Mouse (Mus musculus) midbrain, embryonic 11.5 days (tissue): ENCODE data around the gene Bcan. TPM values are rescaled to one million over a fixed set of nuclear protein-coding genes. Genes with fewer than 3 reads are reported as not detected.

ENCODE experiments used
- ATAC-seq: fragments of 200-750 bp; cut with Nextera tagmentation; 2 replicates; pipeline ENCODE4 v1.8.0; 2017; ENCODE audit warnings: moderate TSS enrichment, moderate library complexity; ENCODE audit not compliant: low FRiP score
- DNase-seq: peaks from one replicate; pipeline ENCODE4 v3.0.0; 2015; ENCODE audit warnings: low spot score; ENCODE audit errors: missing footprints
- H3K27ac ChIP-seq: fragments of 300-500 bp; sonication (generic); 2 replicates; pipeline ENCODE4 v1.5.1; 2014; ENCODE audit warnings: low read depth, low read length
- H3K27me3 ChIP-seq: fragments of 300-500 bp; sonication (generic); 2 replicates; pipeline ENCODE4 v1.6.1; 2014; ENCODE audit warnings: mild to moderate bottlenecking, low read length, moderate library complexity, mixed read lengths; ENCODE audit not compliant: control insufficient read depth, insufficient read depth
- H3K36me3 ChIP-seq: fragments of 300-500 bp; sonication (generic); 2 replicates; pipeline ENCODE4 v1.6.1; 2014; ENCODE audit warnings: mild to moderate bottlenecking, low read length, moderate library complexity, mixed read lengths; ENCODE audit not compliant: control insufficient read depth, insufficient read depth
- H3K4me1 ChIP-seq: fragments of 300-500 bp; sonication (generic); 2 replicates; pipeline ENCODE4 v1.6.1; 2014; ENCODE audit warnings: low read length; ENCODE audit not compliant: control insufficient read depth, insufficient read depth
- H3K4me2 ChIP-seq: fragments of 300-500 bp; sonication (generic); 2 replicates; pipeline ENCODE4 v1.6.1; 2014; ENCODE audit warnings: mild to moderate bottlenecking, moderate library complexity
- H3K4me3 ChIP-seq: fragments of 300-500 bp; sonication (generic); 2 replicates; pipeline ENCODE4 v1.5.1; 2014; ENCODE audit warnings: low read depth, low read length
- H3K9ac ChIP-seq: fragments of 300-500 bp; sonication (generic); 2 replicates; pipeline ENCODE4 v1.6.1; 2014; ENCODE audit warnings: low read length
- H3K9me3 ChIP-seq: fragments of 300-500 bp; sonication (generic); 2 replicates; pipeline ENCODE4 v1.6.1; 2016; ENCODE audit warnings: low read length; ENCODE audit not compliant: control insufficient read depth
- WGBS: fragments of 180-500 bp; shearing (Covaris S2); extraction: QIAGEN DNeasy Blood & Tissue Kit; methylation state at CpG from one replicate; pipeline ENCODE4 v1.1.7; 2014; 5-methylcytosine and 5-hydroxymethylcytosine counted together
- polyA plus RNA-seq: library from polyadenylated mRNA; unstranded; fragments of >200 nt; fragmentation: Nextera tagmentation; extraction: Ambion mirVana; gene quantifications from 2 replicates; pipeline ENCODE4 v1.2.1, GENCODE M21; 2014

Bcan gene
- polyA plus RNA-seq, 1 experiment from 2014 or later = 0.44 TPM

GRCm38 (mm10) chr3:87985505-87986320 is 14.3 kb downstream of the Bcan start:
- WGBS = 37% methylated on average over 12 of the region's 12 CpGs
- H3K9ac ChIP-seq = peak overlapping the region; percentile 42; the same call in 1 of the 2 replicates
- H3K27me3 ChIP-seq = no peaks in the 10 kb centered on the region
- ATAC-seq = 0 out of 2 replicates have a peak, but pooled peaks have one; percentile 14
- peaks cover 67% of the 10 kb centered on the region for H3K4me1 ChIP-seq
- H3K4me3 ChIP-seq = no peak overlapping the region
- DNase-seq = peak; percentile 93
- H3K36me3 ChIP-seq = no peaks in the 10 kb centered on the region
- no peaks in the 10 kb centered on the region for H3K9me3 ChIP-seq
- H3K4me2 ChIP-seq = peak overlapping the region; percentile 18
- peak overlapping the region; percentile 71 for H3K27ac ChIP-seq

GRCm38 (mm10) chr3:87984094-87984493 is 15.9 kb downstream of the Bcan start:
- Histone ChIP-seq H3K4me1 (peaks cover 80% of the 10 kb centered on the region), H3K36me3 (no peaks in the 10 kb centered on the region), H3K9me3 (no peaks in the 10 kb centered on the region), H3K4me3 (no peak overlapping the region), H3K27ac (peak overlapping the region; percentile 84), H3K27me3 (no peaks in the 10 kb centered on the region), H3K4me2 (no peak overlapping the region), H3K9ac (peak overlapping the region; percentile 10; the same call in 1 of the 2 replicates)
- ATAC-seq (no peak), DNase-seq (no peak)
- 43% methylated on average over 3 of the region's 3 CpGs for WGBS

- no peak overlapping the region for H3K4me3 ChIP-seq
- DNase-seq = peak; percentile 86
- peak overlapping the region; percentile 31 for H3K4me2 ChIP-seq
Observed at GRCm38 (mm10) chr3:87983627-87984026, 16.4 kb downstream of the Bcan start.

GRCm38 (mm10) chr3:87982836-87983601 is 17.0 kb downstream of the Bcan start:
- under 1% methylated on average over 13 of the region's 13 CpGs for WGBS
- ATAC-seq (peak; percentile 49), DNase-seq (peak; percentile 95)
- H3K27me3 ChIP-seq = no peaks in the 10 kb centered on the region
- peak overlapping the region; percentile 31 for H3K4me2 ChIP-seq
- no peaks in the 10 kb centered on the region for H3K9me3 ChIP-seq
- H3K9ac ChIP-seq = peak overlapping the region; percentile 46
- H3K4me1 ChIP-seq = peaks cover 77% of the 10 kb centered on the region
- peaks cover 2% of the 10 kb centered on the region; the same call in 1 of the 2 replicates for H3K36me3 ChIP-seq
- H3K27ac ChIP-seq = peak overlapping the region; percentile 84
- H3K4me3 ChIP-seq = no peak overlapping the region

More at GRCm38 (mm10) chr3:87983627-87984026, 16.4 kb downstream of the Bcan start:
- Histone ChIP-seq H3K27me3 (no peaks in the 10 kb centered on the region), H3K36me3 (no peaks in the 10 kb centered on the region), H3K27ac (peak overlapping the region; percentile 84), H3K4me1 (peaks cover 81% of the 10 kb centered on the region), H3K9ac (peak overlapping the region; percentile 46), H3K9me3 (no peaks in the 10 kb centered on the region)
- no peak for ATAC-seq
- 43% methylated on average over 6 of the region's 6 CpGs for WGBS

- WGBS = 33% methylated on average over 12 of the region's 12 CpGs
- peak; percentile 94 for DNase-seq
- Histone ChIP-seq H3K27me3 (no peaks in the 10 kb centered on the region), H3K4me2 (peak overlapping the region; percentile 31), H3K9ac (peak overlapping the region; percentile 46), H3K4me1 (peaks cover 73% of the 10 kb centered on the region), H3K9me3 (no peaks in the 10 kb centered on the region), H3K4me3 (no peak overlapping the region), H3K27ac (peak overlapping the region; percentile 84), H3K36me3 (peaks cover 8% of the 10 kb centered on the region; the same call in 1 of the 2 replicates)
- ATAC-seq = peak; percentile 2; the same call in 1 of the 2 replicates
Observed at GRCm38 (mm10) chr3:87981894-87982835, 17.9 kb downstream of the Bcan start.

GRCm38 (mm10) chr3:87981214-87981760 is 18.7 kb downstream of the Bcan start:
- Histone ChIP-seq H3K27me3 (no peaks in the 10 kb centered on the region), H3K9ac (no peak overlapping the region), H3K4me1 (peaks cover 67% of the 10 kb centered on the region), H3K36me3 (peaks cover 17% of the 10 kb centered on the region), H3K27ac (no peak overlapping the region), H3K9me3 (no peaks in the 10 kb centered on the region), H3K4me3 (no peak overlapping the region), H3K4me2 (no peak overlapping the region)
- peak; percentile 86 for DNase-seq
- 79% methylated on average over 6 of the region's 6 CpGs for WGBS
- ATAC-seq = no peak

- Histone ChIP-seq H3K9me3 (no peaks in the 10 kb centered on the region), H3K4me3 (no peak overlapping the region), H3K9ac (no peak overlapping the region), H3K36me3 (peaks cover 22% of the 10 kb centered on the region), H3K27ac (peak overlapping the region; percentile 3), H3K4me2 (no peak overlapping the region), H3K27me3 (no peaks in the 10 kb centered on the region), H3K4me1 (peaks cover 62% of the 10 kb centered on the region)
- DNase-seq = no peak
- no peak for ATAC-seq
- WGBS = 63% methylated on average over 5 of the region's 5 CpGs
Observed at GRCm38 (mm10) chr3:87980728-87981127, 19.3 kb downstream of the Bcan start.

- Histone ChIP-seq H3K9me3 (no peaks in the 10 kb centered on the region), H3K36me3 (peaks cover 28% of the 10 kb centered on the region), H3K4me1 (peaks cover 62% of the 10 kb centered on the region), H3K27me3 (no peaks in the 10 kb centered on the region), H3K4me3 (no peak overlapping the region), H3K27ac (peak overlapping the region; percentile 3; the same call in 1 of the 2 replicates), H3K9ac (no peak overlapping the region), H3K4me2 (no peak overlapping the region)
- DNase-seq (peak; percentile 86), ATAC-seq (no peak)
- 71% methylated on average over 3 of the region's 3 CpGs for WGBS
Observed at GRCm38 (mm10) chr3:87980085-87980484, 19.9 kb downstream of the Bcan start.
